Mouse (Mus musculus) telencephalon, adult 2 months (tissue): ENCODE results near the gene Rab40c.

ENCODE experiments used
- DNase-seq: peaks from one replicate; pipeline ENCODE4 v3.0.0-alpha.2; 2011; ENCODE audit warnings: low read depth, low spot score

Gene Rab40c

GRCm38 (mm10) chr17:25919144-25919785 lies at the start of gene Rab40c:
Rab40c (minus strand) TSS chr17:25919727.
- DNase-seq: no peak

- DNase-seq: no peak
Observed at GRCm38 (mm10) chr17:25968176-25968575, 48.6 kb upstream of the Rab40c start.

- no peak for DNase-seq
Observed at GRCm38 (mm10) chr17:25967652-25968051, 48.1 kb upstream of the Rab40c start.

GRCm38 (mm10) chr17:25964271-25964670 lies 44.7 kb upstream of the Rab40c start:
- no peak for DNase-seq

GRCm38 (mm10) chr17:25962413-25962905 lies 42.9 kb upstream of the Rab40c start:
- DNase-seq: no peak

- no peak for DNase-seq
Observed at GRCm38 (mm10) chr17:25961566-25961965, 42.0 kb upstream of the Rab40c start.

GRCm38 (mm10) chr17:25959630-25960467 lies 40.3 kb upstream of the Rab40c start:
- DNase-seq: no peak

- no peak for DNase-seq
Observed at GRCm38 (mm10) chr17:25958771-25959494, 39.4 kb upstream of the Rab40c start.

- DNase-seq: no peak
Observed at GRCm38 (mm10) chr17:25957586-25958051, 38.1 kb upstream of the Rab40c start.

- no peak for DNase-seq
Observed at GRCm38 (mm10) chr17:25956631-25957030, 37.1 kb upstream of the Rab40c start.

- DNase-seq: no peak
Observed at GRCm38 (mm10) chr17:25956201-25956600, 36.7 kb upstream of the Rab40c start.

- no peak for DNase-seq
Observed at GRCm38 (mm10) chr17:25955736-25956135, 36.2 kb upstream of the Rab40c start.

GRCm38 (mm10) chr17:25954671-25955070 lies 35.1 kb upstream of the Rab40c start:
- DNase-seq: no peak

- no peak for DNase-seq
Observed at GRCm38 (mm10) chr17:25953161-25953560, 33.6 kb upstream of the Rab40c start.

GRCm38 (mm10) chr17:25951803-25952623 lies 32.5 kb upstream of the Rab40c start, which contains the start of gene A930017K11Rik:
A930017K11Rik (minus strand) TSS chr17:25952565.
- no peak for DNase-seq

- DNase-seq: no peak
Observed at GRCm38 (mm10) chr17:25951225-25951802, 31.8 kb upstream of the Rab40c start.

- DNase-seq: no peak
Observed at GRCm38 (mm10) chr17:25950706-25951105, 31.2 kb upstream of the Rab40c start.

GRCm38 (mm10) chr17:25949981-25950380 lies 30.5 kb upstream of the Rab40c start:
- DNase-seq: no peak

GRCm38 (mm10) chr17:25948051-25948450 lies 28.5 kb upstream of the Rab40c start:
- DNase-seq: no peak

- no peak for DNase-seq
Observed at GRCm38 (mm10) chr17:25947576-25947975, 28.0 kb upstream of the Rab40c start.

- DNase-seq: no peak
Observed at GRCm38 (mm10) chr17:25946891-25947290, 27.4 kb upstream of the Rab40c start.
